Mouse (Mus musculus): ENCODE data around the gene Slc24a2.

GRCm38 (mm10) chr4:87115726-87116125 lies 114.6 kb downstream of the Slc24a2 start:
- TF ChIP-seq GATA1 (IDR thresholded peaks at IDR 0.05; ENCODE audit: low read length) = no peak
- TF ChIP-seq TAL1 (IDR thresholded peaks at IDR 0.05; ENCODE audit: low read length) = no peak

All from erythroblast, embryonic 14.5 days (primary cell).